Mouse (Mus musculus): Measurements from ENCODE around the gene Myo18a.

Gene Myo18a

DNA sequence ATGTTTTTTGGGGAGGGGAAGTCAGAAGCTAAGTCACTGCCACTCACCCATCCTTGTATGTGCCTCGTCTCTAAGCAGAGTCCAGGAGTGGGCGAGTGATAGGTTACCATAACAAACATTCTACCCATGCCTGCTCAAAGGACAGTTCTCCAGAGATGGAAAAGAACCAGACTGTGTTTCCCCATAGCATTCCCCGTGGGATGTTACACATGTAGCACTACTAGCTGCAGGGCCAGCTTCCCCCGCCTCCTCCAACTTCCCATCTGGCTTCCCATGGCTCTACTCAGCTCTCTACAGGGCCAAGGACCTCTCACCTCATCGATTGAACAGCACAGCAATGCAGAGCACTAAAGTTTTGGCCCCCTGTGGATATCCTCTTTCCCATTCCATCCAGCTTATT, 32.2 kb downstream of the Myo18a start:
- no peak for DNase-seq

DNA sequence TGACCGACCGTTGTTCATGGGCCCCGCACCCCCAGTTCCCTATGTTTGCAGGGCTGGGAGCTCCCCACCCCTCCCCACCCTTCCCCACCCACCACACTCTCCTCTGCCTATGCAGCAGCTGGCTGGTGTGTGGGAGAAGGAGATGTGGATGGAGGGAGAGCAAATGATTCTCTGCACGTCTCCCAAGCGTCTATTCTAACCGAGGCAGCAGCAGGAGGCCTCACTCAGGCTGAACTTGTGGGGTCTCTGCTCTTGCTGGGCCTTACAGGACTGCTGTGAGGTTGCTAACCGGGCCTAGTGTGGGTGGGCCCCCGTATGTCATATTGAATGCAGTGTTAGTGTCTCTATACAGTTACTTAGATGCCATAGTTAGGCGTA, 37.4 kb downstream of the Myo18a start:
- DNase-seq = no peak

DNA sequence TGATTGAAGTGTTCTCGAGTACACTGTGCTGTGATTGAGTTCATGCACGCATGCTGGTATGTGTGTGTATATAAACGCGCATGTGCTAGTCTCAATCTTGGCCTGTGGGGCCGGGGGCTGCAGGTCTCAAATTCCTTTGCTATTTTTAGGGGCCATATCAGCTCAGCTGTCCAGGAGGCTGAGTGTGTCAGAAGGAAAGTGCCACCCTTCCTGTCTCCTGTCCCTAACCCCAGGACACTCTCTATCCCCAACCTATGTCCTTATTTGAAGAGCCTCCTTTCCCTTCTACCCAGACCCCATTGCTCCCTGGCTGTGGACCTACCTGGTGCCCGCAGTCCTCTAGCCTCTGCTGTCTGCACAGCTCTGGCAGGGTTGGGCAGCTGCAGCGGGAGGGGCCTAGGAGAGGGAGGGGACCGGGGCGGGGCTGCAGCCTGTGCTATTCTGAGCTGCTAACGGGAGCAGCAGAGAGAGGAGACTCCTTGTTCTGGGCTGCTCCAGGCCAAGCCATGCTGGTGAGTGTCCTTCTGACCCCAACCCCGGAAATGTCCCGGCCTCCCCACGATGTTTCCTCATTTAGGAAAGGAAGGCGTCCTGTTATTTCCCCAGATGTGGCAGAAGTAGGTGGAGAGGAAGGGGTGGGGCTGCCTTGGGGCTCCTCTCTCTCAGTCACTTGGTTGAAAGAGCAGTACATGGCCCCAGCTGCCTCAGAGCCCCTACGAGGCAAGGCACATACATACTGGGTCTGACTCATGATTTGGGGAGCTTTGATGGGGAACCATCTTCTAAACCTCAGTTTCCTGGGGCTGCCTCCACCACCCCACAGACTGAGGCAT, 38.0 kb downstream of the Myo18a start:
- DNase-seq = peak; percentile 77 to 85

GRCm38 (mm10) chr11:77802341-77802865, 39.4 kb downstream of the Myo18a start:
- DNase-seq = peak; percentile 60 to 69

DNA sequence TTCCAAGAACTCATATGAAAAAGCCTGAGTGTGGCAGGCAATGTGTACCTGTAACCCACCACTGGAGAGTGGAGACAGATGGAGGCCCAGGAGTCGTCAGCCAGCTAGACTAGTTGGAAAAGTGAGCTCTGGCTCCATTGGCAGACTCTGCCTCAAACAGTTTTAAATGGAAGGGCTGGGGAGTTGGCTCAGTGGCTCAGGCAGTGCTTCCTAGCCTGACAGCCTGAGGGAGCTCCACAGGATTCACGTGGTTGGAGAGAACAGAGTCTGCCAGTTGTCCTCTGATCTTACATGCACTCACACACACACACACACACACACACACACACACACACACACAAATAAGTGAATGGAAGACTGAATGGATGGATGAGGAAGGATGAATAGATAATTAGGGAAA, 43.2 kb downstream of the Myo18a start:
- no peak for DNase-seq

- no peak for DNase-seq
Observed at GRCm38 (mm10) chr11:77806855-77807254, 43.8 kb downstream of the Myo18a start.

DNA sequence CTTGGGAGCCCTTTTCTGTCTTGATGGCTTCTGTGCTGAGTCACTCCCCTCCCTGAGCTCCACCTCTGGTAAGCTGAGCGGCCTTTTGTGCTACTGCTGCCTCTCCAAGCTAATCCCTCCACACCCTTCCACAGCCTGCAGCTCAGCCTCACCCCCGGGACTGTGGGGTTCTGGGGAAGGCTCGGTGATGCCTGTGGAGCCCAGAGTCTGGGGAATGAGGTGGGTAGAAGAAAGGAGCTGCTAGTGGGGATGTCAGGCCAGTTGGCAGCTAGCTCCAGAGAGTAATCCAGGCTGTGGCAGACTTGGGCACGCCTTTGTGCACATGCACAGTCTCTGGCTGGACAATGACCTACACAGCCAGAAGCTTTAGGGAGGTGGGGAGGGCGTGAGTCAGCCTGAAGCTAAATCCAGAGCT, 45.0 kb downstream of the Myo18a start:
- DNase-seq = no peak

DNA sequence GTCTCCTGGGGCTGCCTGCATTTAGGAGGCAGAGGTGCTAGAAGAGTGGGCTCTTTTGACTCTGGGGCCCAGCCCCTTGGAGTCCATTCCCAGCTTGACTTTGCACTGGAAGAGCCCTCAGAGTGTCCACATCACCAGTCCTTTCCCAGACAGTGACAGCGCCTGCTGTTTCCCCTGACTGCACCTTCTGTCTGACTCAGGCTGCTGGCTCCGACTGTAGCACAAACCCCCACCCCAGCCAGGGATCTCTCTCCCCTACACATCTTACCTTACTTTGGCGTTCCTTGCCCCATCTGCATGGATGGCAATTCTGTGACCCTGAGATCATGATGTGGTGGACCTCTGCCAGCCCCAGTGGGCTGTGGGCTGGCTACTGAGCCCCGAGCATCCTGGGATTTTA, 46.2 kb downstream of the Myo18a start:
- no peak for DNase-seq

DNA sequence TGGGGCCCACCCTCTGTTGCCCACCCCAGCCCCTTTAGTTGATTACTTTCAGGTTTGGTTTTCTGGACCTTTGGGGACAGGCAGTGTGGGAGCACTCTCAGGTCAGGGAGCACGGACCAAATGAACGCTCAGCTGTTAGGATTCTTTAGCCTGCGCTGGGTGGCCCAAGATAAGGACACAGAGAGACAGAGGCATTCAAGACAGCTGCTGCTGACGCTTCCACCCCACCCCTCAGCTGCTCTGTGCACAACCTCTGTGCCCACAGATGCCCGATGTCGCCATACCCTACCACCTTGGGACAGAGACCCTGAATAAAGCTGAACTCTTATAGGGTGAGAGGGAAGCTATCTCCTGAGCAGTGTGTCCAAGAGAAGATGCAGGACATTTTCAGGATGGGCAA, 47.0 kb downstream of the Myo18a start:
- DNase-seq = no peak

DNA sequence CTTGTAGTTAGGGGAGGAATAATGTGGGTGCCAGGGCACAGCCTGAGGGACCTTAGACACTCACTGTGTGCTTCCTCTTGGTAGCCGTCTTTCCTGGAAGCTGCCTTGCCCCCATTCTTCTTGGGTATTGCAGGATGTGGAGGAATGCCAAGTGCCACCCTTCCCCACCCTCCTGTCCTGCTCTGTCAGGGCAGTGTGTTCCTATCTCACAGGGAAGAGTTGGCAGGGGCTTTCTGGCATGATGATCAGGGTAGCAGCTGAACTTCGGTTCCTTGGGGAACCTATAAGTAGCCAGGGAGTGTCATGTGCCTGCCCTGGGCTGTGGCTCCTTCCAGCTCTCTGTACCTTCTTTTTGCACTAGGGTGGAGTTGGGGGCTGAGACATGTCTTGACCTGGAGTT, 50.9 kb downstream of the Myo18a start:
- peak; percentile 45 to 59 for DNase-seq

DNA sequence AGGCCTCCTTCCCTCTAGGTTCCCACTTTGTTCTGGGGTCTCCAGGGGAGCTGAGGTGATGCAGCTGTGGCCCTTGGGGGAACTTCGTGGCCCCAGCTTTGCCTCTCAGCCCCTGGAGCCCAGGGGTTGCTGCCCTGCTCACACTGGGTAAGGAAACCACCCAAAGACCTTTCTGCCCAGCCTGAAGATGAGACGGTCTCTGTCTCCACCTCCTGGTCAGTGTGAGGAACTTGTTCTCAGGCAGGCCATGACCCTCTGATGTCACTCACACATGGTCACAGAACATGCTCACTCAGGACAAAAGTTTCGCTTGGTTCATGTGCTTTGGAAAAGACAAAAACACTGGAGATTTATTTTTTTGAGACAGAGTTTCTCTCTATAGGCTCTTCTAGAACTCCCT, 53.0 kb downstream of the Myo18a start:
- DNase-seq = peak; percentile 65 to 76

- DNase-seq = peak; percentile 31 to 44
Observed at GRCm38 (mm10) chr11:77821648-77822047, 58.6 kb downstream of the Myo18a start.

GRCm38 (mm10) chr11:77822781-77823180, 59.7 kb downstream of the Myo18a start:
- DNase-seq = peak in 1 of 2 experiments; percentile 41

DNA sequence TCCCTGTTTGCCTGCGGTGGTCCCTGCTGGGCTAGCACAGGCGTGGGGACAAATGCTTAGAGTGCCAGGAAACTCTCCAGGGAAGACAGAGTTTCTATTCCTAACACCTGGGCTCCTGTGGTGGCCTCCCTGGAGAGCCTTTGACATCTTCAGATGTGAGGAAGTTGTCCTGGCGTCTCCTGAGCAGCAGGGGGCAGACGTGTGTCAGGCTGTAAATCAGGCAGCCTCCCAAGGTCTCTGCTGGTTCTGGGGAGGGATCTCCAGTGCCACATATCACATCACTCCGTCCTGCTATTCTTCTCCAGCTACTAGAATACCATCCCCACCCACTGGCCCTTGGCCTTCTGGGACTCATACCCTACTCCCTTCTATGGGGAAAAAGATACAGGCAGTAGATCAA, 62.8 kb downstream of the Myo18a start:
- peak; percentile 63 to 71 for DNase-seq

- no peak for DNase-seq
Observed at GRCm38 (mm10) chr11:77826311-77826710, 63.3 kb downstream of the Myo18a start.

GRCm38 (mm10) chr11:77827241-77827995, 64.4 kb downstream of the Myo18a start:
- DNase-seq = peak; percentile 50 to 61

DNA sequence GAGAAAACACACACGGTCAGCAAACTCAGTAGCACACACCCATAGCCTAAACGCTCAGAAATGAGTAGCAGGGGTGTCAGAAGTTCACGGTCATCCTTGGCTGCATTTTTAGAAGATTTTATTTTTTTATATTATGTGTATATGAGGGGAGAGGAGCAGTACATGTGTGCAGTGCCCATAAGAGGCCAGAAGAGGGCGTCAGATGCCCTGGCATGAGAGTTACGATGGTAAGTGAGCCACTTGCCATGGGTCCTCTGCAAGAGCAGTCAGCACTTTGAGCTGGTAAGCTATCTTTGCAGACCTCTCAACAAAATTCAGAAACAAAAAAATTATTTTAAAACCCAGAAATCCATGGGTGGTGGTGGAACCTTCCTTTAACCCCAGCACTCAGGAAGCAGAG, 65.1 kb downstream of the Myo18a start:
- DNase-seq = no peak

- peak in 1 of 2 experiments; percentile 32 for DNase-seq
Observed at GRCm38 (mm10) chr11:77829043-77829841, 66.2 kb downstream of the Myo18a start.

GRCm38 (mm10) chr11:77830875-77831274, 67.8 kb downstream of the Myo18a start:
- DNase-seq = no peak

DNA sequence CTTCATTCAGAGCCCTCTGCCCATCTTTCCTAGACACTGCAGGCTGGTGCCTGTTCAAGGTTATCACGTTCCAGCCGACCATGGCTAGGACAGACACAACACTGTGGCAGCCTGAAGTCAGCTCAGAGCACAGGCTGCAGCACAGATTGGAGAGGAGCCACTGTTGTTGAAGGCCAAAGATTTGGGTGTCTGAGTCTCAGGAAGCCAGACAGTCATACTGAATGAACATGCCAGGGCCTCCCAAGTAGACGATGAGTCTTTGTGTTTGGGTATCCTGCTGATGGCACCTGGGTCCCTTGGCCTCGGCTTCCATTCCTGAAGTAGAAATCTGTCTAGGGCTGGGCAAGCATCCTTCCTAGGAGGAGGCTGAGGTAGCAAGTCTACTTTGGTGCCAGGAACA, 69.5 kb downstream of the Myo18a start:
- DNase-seq = no peak

DNA sequence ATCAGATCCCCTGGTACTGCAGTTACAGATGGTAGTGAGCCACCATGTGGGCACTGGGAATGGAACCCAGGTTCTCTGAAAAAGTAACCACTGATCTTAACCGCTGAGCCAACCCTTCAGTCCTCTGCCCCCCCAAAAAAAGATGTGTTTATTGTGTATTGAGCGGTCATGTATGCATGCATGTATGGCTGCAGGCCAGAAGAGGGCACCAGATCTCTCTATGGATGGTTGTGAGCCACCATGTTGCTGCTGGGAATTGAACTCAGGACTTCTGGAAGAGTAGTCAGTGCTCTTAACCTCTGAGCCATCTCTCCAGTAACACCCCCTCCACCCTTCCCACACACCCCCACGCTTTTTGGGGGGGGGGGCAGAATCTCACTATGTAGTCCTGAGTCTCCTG, 72.1 kb downstream of the Myo18a start:
- DNase-seq = no peak

DNA sequence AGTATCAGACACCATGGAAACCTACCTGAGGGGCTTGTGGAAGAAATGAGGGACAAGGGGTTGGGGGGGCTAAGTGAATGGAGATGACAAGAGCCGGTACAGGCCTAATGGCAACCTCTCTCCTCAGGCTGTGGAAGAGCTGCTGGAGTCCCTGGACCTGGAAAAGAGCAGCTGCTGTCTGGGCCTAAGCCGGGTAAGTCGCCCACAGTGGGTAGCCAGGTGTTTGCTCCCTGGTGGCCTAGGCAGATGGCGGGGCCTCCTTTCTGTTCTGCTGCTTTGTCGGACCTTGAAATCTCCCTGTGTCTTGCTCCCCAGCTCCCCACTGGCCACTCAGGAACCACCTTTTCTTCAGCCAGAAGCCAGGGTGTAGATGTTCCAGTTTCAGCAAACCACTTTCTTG, 73.2 kb downstream of the Myo18a start:
- no peak for DNase-seq

GRCm38 (mm10) chr11:77836751-77837150, 73.7 kb downstream of the Myo18a start:
- DNase-seq = no peak

Measured in lung, adult 18-20 months (tissue).